Mouse (Mus musculus): ENCODE measurements around the gene Upk3bl.

- TF ChIP-seq CTCF (IDR thresholded peaks at IDR 0.05; ENCODE audit: low read depth) (no peak), EP300 (IDR thresholded peaks at IDR 0.05; ENCODE audit: low read depth) (no peak)
These were observed 18.8 kb downstream of the Upk3bl start for GRCm38 (mm10) chr5:136073051-136073450.

Measured in liver, postnatal 0 days (tissue).